Mouse (Mus musculus): ENCODE data around the gene Idnk.

DNA sequence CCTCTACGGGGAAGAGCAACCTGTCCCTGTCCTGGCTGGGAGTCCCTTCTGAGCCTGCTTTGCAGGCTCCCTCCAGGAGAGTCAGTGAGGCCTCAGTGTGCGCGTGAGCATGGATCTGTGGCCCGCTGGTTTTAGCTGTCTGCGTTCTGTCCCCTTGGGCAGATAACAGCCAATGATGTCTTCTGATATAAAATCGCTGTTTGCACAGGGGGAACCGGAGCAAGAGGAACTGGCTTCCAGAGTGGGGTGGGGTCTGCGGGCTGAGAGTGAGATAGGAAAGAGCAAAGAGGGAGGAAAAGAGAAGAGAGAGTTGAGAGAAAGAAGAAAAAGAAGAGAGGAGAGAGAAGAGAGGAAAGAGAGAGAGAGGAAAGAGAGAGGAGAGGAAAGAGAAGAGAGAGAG is 413 bp upstream of the Idnk start:
- TF ChIP-seq EP300 (IDR thresholded peaks at IDR 0.05), result no peak
- no peak for TF ChIP-seq CTCF (IDR thresholded peaks at IDR 0.05)

All from lung, postnatal 0 days (tissue).